Comparison of ENCODE assay signal across 9 mouse cellular contexts in the genomic region with DNA sequence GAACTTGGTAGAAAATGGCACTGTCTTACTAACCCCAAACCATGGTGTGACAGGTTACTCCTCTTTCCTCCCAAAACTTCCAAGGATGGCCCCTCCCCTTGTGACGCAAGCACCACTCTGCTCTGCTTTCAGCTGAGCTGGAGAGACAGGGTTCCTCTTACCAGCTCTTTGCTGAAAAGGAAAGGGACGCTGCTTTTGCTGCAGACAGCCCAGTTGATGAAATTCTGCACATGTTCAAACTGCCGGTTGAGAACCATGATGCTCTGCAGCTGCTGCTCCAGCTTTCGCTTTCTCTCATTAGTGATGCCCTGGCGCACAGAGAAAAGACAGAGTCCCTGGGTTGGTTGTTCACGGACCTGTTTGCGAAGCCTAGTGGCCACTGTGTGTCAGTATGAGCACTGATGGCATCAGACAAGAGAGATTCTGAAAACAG. TPM values are rescaled to one million over a fixed set of nuclear protein-coding genes. Genes with fewer than 3 reads are reported as not detected.
DNase-seq lines count a peak whose midpoint lies in the region; ATAC-seq lines count a peak whose summit lies in the region.
"Had no signal": no experiment of that assay in that cellular context is flagged by ENCODE, and none has a peak within 500 bp of the region (broad histone marks: within the 10 kb centered on the region; RNA-seq: fewer than 3 reads in every experiment).

No protein-coding gene starts in this region.

- H3K4me2 ChIP-seq in heart, embryonic 12.5 days, result no peak overlapping the region
- H3K4me2 ChIP-seq in heart, embryonic 16.5 days (ENCODE audit: low read depth, low read length), result peak overlapping the region; percentile 37

- H3K4me1 ChIP-seq in heart, embryonic 12.5 days (replicated peaks), result no peaks in the 10 kb centered on the region
- H3K4me1 ChIP-seq in heart, embryonic 16.5 days (ENCODE audit: control insufficient read depth, insufficient read depth, low read length), result no peaks in the 10 kb centered on the region

- H3K9ac ChIP-seq in heart, embryonic 12.5 days, result no peak overlapping the region
- H3K9ac ChIP-seq in heart, embryonic 16.5 days (ENCODE audit: low read length), result no peak overlapping the region

- no peaks in the 10 kb centered on the region; the same call in 1 of the 2 replicates for H3K27me3 ChIP-seq in heart, embryonic 12.5 days (replicated peaks)
- H3K27me3 ChIP-seq in heart, embryonic 16.5 days (ENCODE audit: control insufficient read depth, insufficient read depth, low read length), result no peaks in the 10 kb centered on the region

- no peaks in the 10 kb centered on the region for H3K9me3 ChIP-seq in heart, embryonic 12.5 days (replicated peaks)
- no peaks in the 10 kb centered on the region for H3K9me3 ChIP-seq in heart, embryonic 16.5 days (replicated peaks; ENCODE audit: control insufficient read depth, low read length)

- no peaks in the 10 kb centered on the region for H3K36me3 ChIP-seq in heart, embryonic 12.5 days
- no peaks in the 10 kb centered on the region for H3K36me3 ChIP-seq in heart, embryonic 16.5 days (ENCODE audit: control insufficient read depth, insufficient read depth)

- no peak for ATAC-seq in heart, embryonic 12.5 days (ENCODE audit: insufficient number of reproducible peaks, low FRiP score)
- no peak for ATAC-seq in heart, embryonic 16.5 days (replicated peaks; ENCODE audit: extremely low read depth, insufficient read depth, low FRiP score)

- peak; percentile 31 for DNase-seq in heart, adult 8-10 months (ENCODE audit: low spot score)
- DNase-seq in brain, adult 2 months (ENCODE audit: low read depth, low spot score), result peak; percentile 24
- DNase-seq in kidney, postnatal 4 days, result peak; percentile 59 to 67
- DNase-seq in neural tube, embryonic 10.5 days (ENCODE audit: extremely low spot score, low spot score), result peak; percentile 27
- no peak for DNase-seq in liver
- DNase-seq in left cerebral cortex, adult 9 months (ENCODE audit: low spot score in 2 of 2), result no peak

- 33% methylated on average over 7 of the region's 7 CpGs for WGBS in heart, embryonic 12.5 days
- 27% methylated on average over 7 of the region's 7 CpGs for WGBS in heart, embryonic 16.5 days

- no peak overlapping the region for H3K4me3 ChIP-seq in heart, embryonic 12.5 days
- peak overlapping the region; percentile 4; the same call in 1 of the 2 replicates for H3K4me3 ChIP-seq in heart, embryonic 16.5 days (ENCODE audit: low read length)

- no peak overlapping the region for H3K27ac ChIP-seq in heart, embryonic 12.5 days (ENCODE audit: poor library complexity, severe bottlenecking)
- no peak overlapping the region for H3K27ac ChIP-seq in heart, embryonic 16.5 days (ENCODE audit: low read length)

RNA-seq across cellular contexts. Expression of a gene that starts 27.2 kb away (rescaled TPM):
- under 1 TPM; 0.13 to 0.37 (median 0.15) TPM for total RNA-seq in heart, adult 8-10 months (2022)
- 0.03 TPM in 1 of 2 replicates, not detected in the other for polyA plus RNA-seq in heart, embryonic 12.5 days (2016; fragmentation: Nextera tagmentation; extraction: Ambion mirVana)
- 0.03 TPM in 1 of 2 replicates, not detected in the other for polyA plus RNA-seq in heart, embryonic 16.5 days (2015; fragmentation: Nextera tagmentation; extraction: Ambion mirVana)

RNA-seq across cellular contexts. Expression of a gene that starts 38.2 kb away (rescaled TPM):
- 100 to 1,000 TPM in 2 of 4 experiments, 10 to 100 TPM in 2; 82.2 to 125 (median 99.4) TPM for total RNA-seq in heart, adult 8-10 months (2022)
- polyA plus RNA-seq in heart, embryonic 12.5 days (2016; fragmentation: Nextera tagmentation; extraction: Ambion mirVana), result 80.5 and 83.4 TPM in 2 replicates
- 71.3 and 74.1 TPM in 2 replicates for polyA plus RNA-seq in heart, embryonic 16.5 days (2015; fragmentation: Nextera tagmentation; extraction: Ambion mirVana)

RNA-seq across cellular contexts. Expression of a gene that starts 41.9 kb away (rescaled TPM):
- under 1 TPM in 2 of 4 experiments, not detected in 2; 0.14 to 0.25 TPM for total RNA-seq in heart, adult 8-10 months (2022)
- polyA plus RNA-seq in heart, embryonic 12.5 days (2016; fragmentation: Nextera tagmentation; extraction: Ambion mirVana), result 0.26 TPM in 1 of 2 replicates, not detected in the other
- 0.76 and 0.94 TPM in 2 replicates for polyA plus RNA-seq in heart, embryonic 16.5 days (2015; fragmentation: Nextera tagmentation; extraction: Ambion mirVana)
- polyA plus RNA-seq: small intestine, adult 2 months had no signal

Comparison
In these comparisons a context has a peak if more than half of its experiments do, and no peak if none do; other contexts are left out.
1. DNase-seq: peak in heart, adult 8-10 months (single experiment), brain, adult 2 months (single experiment), kidney, postnatal 4 days (2 of 2) and neural tube, embryonic 10.5 days (single experiment); none in liver (single experiment) and left cerebral cortex, adult 9 months (0 of 2).